8 mouse cellular contexts compared by ENCODE assay signal in the genomic region with DNA sequence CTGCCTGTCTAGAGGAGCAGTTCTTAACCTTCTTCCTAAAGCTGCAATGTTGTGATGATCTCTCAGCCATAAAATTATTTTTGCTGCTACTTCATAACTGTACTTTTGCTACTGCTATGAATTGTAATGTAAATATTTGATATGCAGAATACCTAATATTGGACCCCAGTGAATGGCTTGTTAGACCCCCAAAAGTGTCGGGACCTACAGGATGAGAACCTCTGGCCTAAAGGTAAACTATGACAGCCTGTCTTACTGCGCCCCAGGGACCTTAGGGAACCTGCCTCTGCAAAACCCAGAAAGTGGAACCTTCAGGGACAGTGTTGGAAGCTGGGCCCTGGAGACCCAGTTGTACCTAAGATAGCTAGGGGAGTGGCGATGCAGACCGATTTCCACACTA. TPM values are rescaled to one million over a fixed set of nuclear protein-coding genes. Genes with fewer than 3 reads are reported as not detected.
DNase-seq lines count a peak whose midpoint lies in the region; ATAC-seq and TF ChIP-seq lines count a peak whose summit lies in the region.

No protein-coding gene starts in this region.

- peak overlapping the region; percentile 44 for H3K4me3 ChIP-seq in left cerebral cortex, adult 2 months
- no peak overlapping the region for H3K4me3 ChIP-seq in forebrain, embryonic 11.5 days (ENCODE audit: low read depth, low read length)
- H3K4me3 ChIP-seq in limb, embryonic 10.5 days, result peak overlapping the region; percentile 51
- peak overlapping the region; percentile 16; the same call in 1 of the 2 replicates for H3K4me3 ChIP-seq in neural tube, embryonic 14.5 days (ENCODE audit: low read depth, low read length)

- DNase-seq in left cerebral cortex, adult 2 months (ENCODE audit: extremely low spot score in 1 of 2, low spot score in 2 of 2), result no peak
- no peak for DNase-seq in left cerebral cortex, postnatal 10 days (ENCODE audit: extremely low spot score in 1 of 2, low spot score in 2 of 2)
- DNase-seq in forebrain, embryonic 11.5 days (ENCODE audit: low spot score), result no peak
- DNase-seq in limb, embryonic 10.5 days (ENCODE audit: low spot score), result no peak
- DNase-seq in right cerebral cortex, postnatal 10 days (ENCODE audit: low spot score in 2 of 2), result no peak
- no peak for DNase-seq in gastrocnemius, postnatal 14 days
- no peak for DNase-seq in adrenal gland, adult 18-20 months (ENCODE audit: low spot score in 2 of 2)

- no peak for TF ChIP-seq CTCF in left cerebral cortex, adult 2 months (IDR thresholded peaks at IDR 0.05)

- peak overlapping the region; percentile 50; the same call in 1 of the 2 replicates for H3K4me2 ChIP-seq in forebrain, embryonic 11.5 days (ENCODE audit: low read depth, low read length, severe bottlenecking)
- peak overlapping the region; percentile 51 for H3K4me2 ChIP-seq in neural tube, embryonic 14.5 days (ENCODE audit: low read depth, low read length)

- H3K27ac ChIP-seq in left cerebral cortex, adult 2 months, result no peak overlapping the region
- H3K27ac ChIP-seq in forebrain, embryonic 11.5 days (ENCODE audit: low read depth, low read length), result peak overlapping the region; percentile 100
- peak overlapping the region; percentile 78 for H3K27ac ChIP-seq in limb, embryonic 10.5 days
- H3K27ac ChIP-seq in neural tube, embryonic 14.5 days (ENCODE audit: low read depth, low read length), result peak overlapping the region; percentile 99

- H3K36me3 ChIP-seq in forebrain, embryonic 11.5 days (ENCODE audit: control insufficient read depth, insufficient read depth, low read length), result no peaks in the 10 kb centered on the region
- no peaks in the 10 kb centered on the region for H3K36me3 ChIP-seq in limb, embryonic 10.5 days
- H3K36me3 ChIP-seq in neural tube, embryonic 14.5 days (ENCODE audit: control insufficient read depth, insufficient read depth, low read length), result no peaks in the 10 kb centered on the region

- WGBS in forebrain, embryonic 11.5 days, result under 1% methylated on average over 4 of the region's 4 CpGs
- 15% methylated on average over 4 of the region's 4 CpGs for WGBS in limb, embryonic 10.5 days
- WGBS in neural tube, embryonic 14.5 days, result 6% methylated on average over 4 of the region's 4 CpGs

- H3K27me3 ChIP-seq in forebrain, embryonic 11.5 days (ENCODE audit: control insufficient read depth, insufficient read depth, low read length), result no peaks in the 10 kb centered on the region
- H3K27me3 ChIP-seq in limb, embryonic 10.5 days (ENCODE audit: low read depth, poor library complexity, severe bottlenecking), result peaks cover 26% of the 10 kb centered on the region; the same call in 1 of the 2 replicates
- no peaks in the 10 kb centered on the region for H3K27me3 ChIP-seq in neural tube, embryonic 14.5 days (ENCODE audit: control insufficient read depth, insufficient read depth, low read length)

- ATAC-seq in forebrain, embryonic 11.5 days (replicated peaks; ENCODE audit: low FRiP score), result no peak
- ATAC-seq in neural tube, embryonic 14.5 days (ENCODE audit: low read depth), result no peak

- intact Hi-C loops in left cerebral cortex, adult 2 months (cut with DNase I), result no loop called here
- intact Hi-C loops in left cerebral cortex, postnatal 10 days (cut with DNase I), result no loop called here
- intact Hi-C loops in gastrocnemius, postnatal 14 days (cut with DNase I; ENCODE audit: low total_unique reads), result no loop called here

- peak overlapping the region; percentile 55 for H3K9ac ChIP-seq in forebrain, embryonic 11.5 days (ENCODE audit: low read length)
- no peak overlapping the region; the same call in 1 of the 2 replicates for H3K9ac ChIP-seq in neural tube, embryonic 14.5 days (replicated peaks; ENCODE audit: low read depth, low read length)

- H3K4me1 ChIP-seq in forebrain, embryonic 11.5 days (replicated peaks; ENCODE audit: control insufficient read depth, insufficient read depth, low read length), result peaks cover 62% of the 10 kb centered on the region
- peaks cover 55% of the 10 kb centered on the region for H3K4me1 ChIP-seq in limb, embryonic 10.5 days
- H3K4me1 ChIP-seq in neural tube, embryonic 14.5 days (ENCODE audit: control insufficient read depth, insufficient read depth, low read length), result peaks cover 63% of the 10 kb centered on the region

- no peaks in the 10 kb centered on the region for H3K9me3 ChIP-seq in forebrain, embryonic 11.5 days (ENCODE audit: control insufficient read depth, low read length)
- H3K9me3 ChIP-seq in limb, embryonic 10.5 days (replicated peaks), result no peaks in the 10 kb centered on the region
- H3K9me3 ChIP-seq in neural tube, embryonic 14.5 days (ENCODE audit: control insufficient read depth, low read length), result no peaks in the 10 kb centered on the region

RNA-seq across cellular contexts. Expression of a gene that starts 25.6 kb away (rescaled TPM):
- 1 to 10 TPM; 4.8 to 5.0 TPM for total RNA-seq in left cerebral cortex, adult 2 months (2021)
- 1 to 10 TPM; 2.5 to 3.1 TPM for total RNA-seq in left cerebral cortex, postnatal 10 days (2021)
- polyA plus RNA-seq in forebrain, embryonic 11.5 days (2014; fragmentation: Nextera tagmentation; extraction: Ambion mirVana), result 33.2 and 33.8 TPM in 2 replicates
- 25.9 and 39.9 TPM in 2 replicates for polyA plus RNA-seq in limb, embryonic 10.5 days (2016; fragmentation: Nextera tagmentation; extraction: Ambion mirVana)
- polyA plus RNA-seq in neural tube, embryonic 14.5 days (2014; fragmentation: Nextera tagmentation; extraction: Ambion mirVana), result 10.9 and 33.9 TPM in 2 replicates
- total RNA-seq in gastrocnemius, postnatal 14 days (2021), result 10 to 100 TPM; 28.3 to 36.3 TPM
- total RNA-seq in adrenal gland, adult 18-20 months (2021), result 10 to 100 TPM; 56.5 to 60.6 TPM

RNA-seq across cellular contexts. Expression of a gene that starts 41.0 kb away (rescaled TPM):
- total RNA-seq in left cerebral cortex, adult 2 months (2021), result 10 to 100 TPM; 28.6 to 30.0 TPM
- 10 to 100 TPM; 50.5 to 52.5 TPM for total RNA-seq in left cerebral cortex, postnatal 10 days (2021)
- polyA plus RNA-seq in forebrain, embryonic 11.5 days (2014; fragmentation: Nextera tagmentation; extraction: Ambion mirVana), result 83.4 and 94.0 TPM in 2 replicates
- polyA plus RNA-seq in limb, embryonic 10.5 days (2016; fragmentation: Nextera tagmentation; extraction: Ambion mirVana), result 85.3 and 90.0 TPM in 2 replicates
- 80.0 and 82.4 TPM in 2 replicates for polyA plus RNA-seq in neural tube, embryonic 14.5 days (2014; fragmentation: Nextera tagmentation; extraction: Ambion mirVana)
- 10 to 100 TPM; 26.5 to 30.0 TPM for total RNA-seq in gastrocnemius, postnatal 14 days (2021)
- 10 to 100 TPM; 44.6 to 45.4 TPM for total RNA-seq in adrenal gland, adult 18-20 months (2021)

RNA-seq across cellular contexts. Expression of a gene that starts 45.5 kb away (rescaled TPM):
- 100 to 1,000 TPM; 281 to 290 TPM for total RNA-seq in left cerebral cortex, adult 2 months (2021)
- total RNA-seq in left cerebral cortex, postnatal 10 days (2021), result 100 to 1,000 TPM; 167 to 175 TPM
- polyA plus RNA-seq in forebrain, embryonic 11.5 days (2014; fragmentation: Nextera tagmentation; extraction: Ambion mirVana), result 38.6 and 42.9 TPM in 2 replicates
- polyA plus RNA-seq in limb, embryonic 10.5 days (2016; fragmentation: Nextera tagmentation; extraction: Ambion mirVana), result 60.0 and 69.3 TPM in 2 replicates
- polyA plus RNA-seq in neural tube, embryonic 14.5 days (2014; fragmentation: Nextera tagmentation; extraction: Ambion mirVana), result 39.7 and 51.7 TPM in 2 replicates
- 100 to 1,000 TPM; 241 to 268 TPM for total RNA-seq in gastrocnemius, postnatal 14 days (2021)
- total RNA-seq in adrenal gland, adult 18-20 months (2021), result 100 to 1,000 TPM; 458 to 704 TPM

RNA-seq across cellular contexts. Expression of a gene that starts 52.6 kb away (rescaled TPM):
- not detected for total RNA-seq in left cerebral cortex, adult 2 months (2021)
- total RNA-seq in left cerebral cortex, postnatal 10 days (2021), result not detected
- 0.25 and 0.29 TPM in 2 replicates for polyA plus RNA-seq in forebrain, embryonic 11.5 days (2014; fragmentation: Nextera tagmentation; extraction: Ambion mirVana)
- 0.58 and 0.71 TPM in 2 replicates for polyA plus RNA-seq in limb, embryonic 10.5 days (2016; fragmentation: Nextera tagmentation; extraction: Ambion mirVana)
- 0.09 and 0.36 TPM in 2 replicates for polyA plus RNA-seq in neural tube, embryonic 14.5 days (2014; fragmentation: Nextera tagmentation; extraction: Ambion mirVana)
- total RNA-seq in gastrocnemius, postnatal 14 days (2021), result not detected
- under 1 TPM; 0.23 to 0.90 TPM for total RNA-seq in adrenal gland, adult 18-20 months (2021)

Comparison
In these comparisons a context has a peak if more than half of its experiments do, and no peak if none do; other contexts are left out.
1. RNA of a gene that starts 25.6 kb away (total RNA-seq): 56.5 to 60.6 TPM in adrenal gland, adult 18-20 months and 28.3 to 36.3 TPM in gastrocnemius, postnatal 14 days; 4.8 to 5.0 TPM in left cerebral cortex, adult 2 months and 2.5 to 3.1 TPM in left cerebral cortex, postnatal 10 days; every median in the first group is over 4 times any median in the second.